Mouse (Mus musculus) embryonic facial prominence, embryonic 11.5 days (tissue): Measurements from ENCODE around the gene Foxa1. TPM values are rescaled to one million over a fixed set of nuclear protein-coding genes. Genes with fewer than 3 reads are reported as not detected.

Source experiments
- ATAC-seq: fragments of 200-750 bp; cut with Nextera tagmentation; replicated peaks from 2 replicates; pipeline ENCODE4 v1.8.0; 2017; ENCODE audit warnings: low read depth; ENCODE audit not compliant: insufficient number of reproducible peaks, low FRiP score, low TSS enrichment
- DNase-seq: peaks from one replicate; pipeline ENCODE4 v3.0.0-alpha.2; 2015; ENCODE audit warnings: low spot score
- H3K27ac ChIP-seq: fragments of 300-500 bp; sonication (generic); replicated peaks from 2 replicates; pipeline ENCODE4 v1.5.1; 2014; ENCODE audit warnings: mild to moderate bottlenecking, low read depth, low read length, control low read depth
- H3K27me3 ChIP-seq: fragments of 300-500 bp; sonication (generic); 2 replicates; pipeline ENCODE4 v1.6.1; 2014; ENCODE audit warnings: mild to moderate bottlenecking, low read length, moderate library complexity, mixed read lengths; ENCODE audit not compliant: control insufficient read depth, insufficient read depth
- H3K36me3 ChIP-seq: fragments of 300-500 bp; sonication (generic); replicated peaks from 2 replicates; pipeline ENCODE4 v1.6.1; 2014; ENCODE audit warnings: low read depth, mild to moderate bottlenecking, low read length, moderate library complexity, mixed read lengths; ENCODE audit not compliant: control insufficient read depth, insufficient read depth
- H3K4me1 ChIP-seq: fragments of 300-500 bp; sonication (generic); 2 replicates; pipeline ENCODE4 v1.6.1; 2014; ENCODE audit warnings: low read length, mixed read lengths; ENCODE audit not compliant: control insufficient read depth, insufficient read depth
- H3K4me2 ChIP-seq: fragments of 300-500 bp; sonication (generic); 2 replicates; pipeline ENCODE4 v1.6.1; 2014; ENCODE audit warnings: low read depth, mild to moderate bottlenecking, control low read depth, low read length, moderate library complexity
- H3K4me3 ChIP-seq: fragments of 300-500 bp; sonication (generic); 2 replicates; pipeline ENCODE4 v1.5.1; 2014; ENCODE audit warnings: low read depth, low read length, control low read depth
- H3K9ac ChIP-seq: fragments of 300-500 bp; sonication (generic); replicated peaks from 2 replicates; pipeline ENCODE4 v1.6.1; 2014; ENCODE audit warnings: mild to moderate bottlenecking, control low read depth, low read length
- H3K9me3 ChIP-seq: fragments of 300-500 bp; sonication (generic); replicated peaks from 2 replicates; pipeline ENCODE4 v1.6.1; 2016; ENCODE audit warnings: mild to moderate bottlenecking, low read length, inconsistent platforms, mixed read lengths; ENCODE audit not compliant: control insufficient read depth
- WGBS: fragments of 180-500 bp; shearing (Covaris S2); extraction: QIAGEN DNeasy Blood & Tissue Kit; methylation state at CpG from one replicate; pipeline ENCODE4 v1.1.7; 2014; 5-methylcytosine and 5-hydroxymethylcytosine counted together
- polyA plus RNA-seq: library from polyadenylated mRNA; unstranded; fragments of >200 nt; fragmentation: Nextera tagmentation; extraction: Ambion mirVana; gene quantifications from 2 replicates; pipeline ENCODE4 v1.2.1, GENCODE M21; 2014

The Foxa1 gene
- polyA plus RNA-seq, 1 experiment from 2014 or later: 1.9 TPM

- ATAC-seq: no peak
- no peak overlapping the region for H3K9ac ChIP-seq
- no peaks in the 10 kb centered on the region for H3K9me3 ChIP-seq
- H3K27ac ChIP-seq: no peak overlapping the region
- no peaks in the 10 kb centered on the region for H3K36me3 ChIP-seq
- no peak for DNase-seq
- H3K27me3 ChIP-seq: peaks cover 77% of the 10 kb centered on the region
- no peak overlapping the region for H3K4me3 ChIP-seq
- H3K4me2 ChIP-seq: no peak overlapping the region
- peaks cover 4% of the 10 kb centered on the region for H3K4me1 ChIP-seq
- 1% methylated on average over 31 of the region's 31 CpGs for WGBS
Measured at GRCm38 (mm10) chr12:57550181-57550808, 3.6 kb upstream of the Foxa1 start.

- ATAC-seq (no peak), DNase-seq (no peak)
- H3K4me2 ChIP-seq: no peak overlapping the region
- no peaks in the 10 kb centered on the region for H3K9me3 ChIP-seq
- WGBS: 2% methylated on average over 15 of the region's 15 CpGs
- H3K4me1 ChIP-seq: peaks cover 4% of the 10 kb centered on the region
- H3K4me3 ChIP-seq: no peak overlapping the region
- H3K36me3 ChIP-seq: no peaks in the 10 kb centered on the region
- H3K27me3 ChIP-seq: peaks cover 81% of the 10 kb centered on the region
- no peak overlapping the region for H3K9ac ChIP-seq
- H3K27ac ChIP-seq: no peak overlapping the region
Measured at GRCm38 (mm10) chr12:57549667-57550160, 3.0 kb upstream of the Foxa1 start.

DNA sequence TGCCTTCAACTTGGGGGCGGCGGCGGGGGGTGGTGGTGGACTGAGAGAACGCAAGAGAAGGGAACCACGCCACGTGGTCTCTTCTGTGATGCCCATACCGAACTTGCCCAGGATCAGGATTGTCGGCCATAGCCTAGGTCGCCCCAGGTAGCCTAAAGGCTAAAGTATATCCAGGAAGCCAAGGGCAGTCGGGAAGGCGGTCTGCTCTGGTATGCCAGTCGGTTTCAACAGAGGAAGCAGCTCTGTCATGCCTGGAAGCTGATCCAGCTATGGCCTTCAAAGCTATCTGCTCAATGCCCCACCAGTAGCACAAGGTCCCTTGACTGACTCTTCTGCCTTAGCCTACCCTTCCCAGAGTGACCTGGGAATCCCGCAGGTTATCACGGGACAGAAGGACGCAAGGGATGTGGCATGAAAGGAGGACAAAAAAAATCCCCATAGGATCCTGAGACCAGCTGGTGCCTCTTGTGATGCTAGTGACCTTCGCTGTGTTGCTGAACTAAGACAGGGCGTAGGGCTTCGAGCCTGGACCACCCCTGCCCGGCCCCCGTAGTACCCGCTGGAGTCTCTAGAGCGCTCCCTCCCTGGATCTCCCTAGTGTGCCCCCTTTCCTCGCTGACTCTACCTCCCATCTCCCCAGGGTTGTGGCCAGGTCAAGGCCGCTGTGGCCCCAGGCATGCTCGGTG, 2.4 kb upstream of the Foxa1 start:
- ATAC-seq (no peak), DNase-seq (no peak)
- no peaks in the 10 kb centered on the region for H3K9me3 ChIP-seq
- H3K9ac ChIP-seq: no peak overlapping the region
- H3K4me3 ChIP-seq: no peak overlapping the region
- no peak overlapping the region for H3K27ac ChIP-seq
- H3K36me3 ChIP-seq: no peaks in the 10 kb centered on the region
- peaks cover 4% of the 10 kb centered on the region for H3K4me1 ChIP-seq
- no peak overlapping the region for H3K4me2 ChIP-seq
- peaks cover 80% of the 10 kb centered on the region for H3K27me3 ChIP-seq
- WGBS: 2% methylated on average over 25 of the region's 25 CpGs

DNA sequence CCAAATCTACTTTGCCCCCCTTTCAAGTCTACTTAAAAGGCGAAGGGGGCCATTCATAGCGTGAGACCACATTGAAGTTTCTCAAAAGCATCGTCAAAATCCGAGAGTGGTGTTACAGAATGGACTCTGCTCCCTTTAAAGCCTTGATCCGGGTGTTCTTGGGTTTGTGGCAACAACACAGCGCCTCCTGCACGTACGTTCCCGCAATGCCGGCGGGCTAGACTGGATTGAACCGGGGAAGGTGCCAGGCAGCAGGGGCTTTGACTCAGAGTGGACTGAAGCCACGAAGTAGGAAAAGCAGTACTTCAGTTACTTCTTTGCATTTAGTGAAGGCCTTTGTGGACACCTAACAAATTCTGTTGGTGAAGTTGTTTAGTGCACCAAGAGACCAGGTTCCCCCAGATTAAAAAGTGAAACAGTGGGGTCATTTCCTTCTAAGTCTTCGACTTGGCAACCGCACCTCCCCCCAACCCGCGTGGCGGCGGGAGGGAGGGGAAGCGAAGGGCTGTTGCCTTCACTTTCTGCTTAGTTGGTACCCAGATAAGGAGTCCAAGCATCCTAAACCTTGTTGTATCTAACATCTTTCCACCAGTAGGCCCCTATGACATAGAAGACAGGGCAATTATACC, 1.8 kb upstream of the Foxa1 start:
- no peaks in the 10 kb centered on the region for H3K36me3 ChIP-seq
- H3K4me3 ChIP-seq: no peak overlapping the region
- no peak overlapping the region for H3K9ac ChIP-seq
- WGBS: 2% methylated on average over 20 of the region's 20 CpGs
- no peaks in the 10 kb centered on the region for H3K9me3 ChIP-seq
- H3K27me3 ChIP-seq: peaks cover 77% of the 10 kb centered on the region
- no peak overlapping the region for H3K4me2 ChIP-seq
- H3K4me1 ChIP-seq: peaks cover 4% of the 10 kb centered on the region
- H3K27ac ChIP-seq: no peak overlapping the region
- ATAC-seq (no peak), DNase-seq (peak; percentile 66)

DNA sequence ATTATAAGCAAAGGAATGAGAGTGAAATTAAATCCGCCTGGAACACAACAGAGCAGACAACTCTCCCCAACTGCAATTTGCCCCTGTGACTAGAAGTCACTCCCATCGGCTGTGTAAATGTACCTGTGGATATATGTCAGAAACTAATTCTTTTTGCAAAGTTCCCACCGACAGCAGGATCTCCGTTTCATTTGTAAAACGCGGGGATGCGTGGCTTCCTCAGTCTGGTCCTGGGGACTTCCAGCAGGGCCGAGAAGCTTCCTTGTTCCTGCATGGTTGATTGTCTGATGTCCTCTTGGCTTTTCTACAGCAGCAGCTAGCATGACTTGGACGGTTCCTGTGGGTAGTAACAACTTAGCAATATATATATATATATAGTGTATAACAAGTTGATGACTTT, 1.2 kb upstream of the Foxa1 start:
- under 1% methylated on average over 9 of the region's 9 CpGs for WGBS
- Histone ChIP-seq H3K9ac (no peak overlapping the region), H3K4me1 (peaks cover 4% of the 10 kb centered on the region), H3K36me3 (no peaks in the 10 kb centered on the region), H3K4me2 (no peak overlapping the region), H3K27me3 (peaks cover 77% of the 10 kb centered on the region), H3K4me3 (no peak overlapping the region), H3K27ac (no peak overlapping the region), H3K9me3 (no peaks in the 10 kb centered on the region)
- ATAC-seq (no peak), DNase-seq (no peak)

DNA sequence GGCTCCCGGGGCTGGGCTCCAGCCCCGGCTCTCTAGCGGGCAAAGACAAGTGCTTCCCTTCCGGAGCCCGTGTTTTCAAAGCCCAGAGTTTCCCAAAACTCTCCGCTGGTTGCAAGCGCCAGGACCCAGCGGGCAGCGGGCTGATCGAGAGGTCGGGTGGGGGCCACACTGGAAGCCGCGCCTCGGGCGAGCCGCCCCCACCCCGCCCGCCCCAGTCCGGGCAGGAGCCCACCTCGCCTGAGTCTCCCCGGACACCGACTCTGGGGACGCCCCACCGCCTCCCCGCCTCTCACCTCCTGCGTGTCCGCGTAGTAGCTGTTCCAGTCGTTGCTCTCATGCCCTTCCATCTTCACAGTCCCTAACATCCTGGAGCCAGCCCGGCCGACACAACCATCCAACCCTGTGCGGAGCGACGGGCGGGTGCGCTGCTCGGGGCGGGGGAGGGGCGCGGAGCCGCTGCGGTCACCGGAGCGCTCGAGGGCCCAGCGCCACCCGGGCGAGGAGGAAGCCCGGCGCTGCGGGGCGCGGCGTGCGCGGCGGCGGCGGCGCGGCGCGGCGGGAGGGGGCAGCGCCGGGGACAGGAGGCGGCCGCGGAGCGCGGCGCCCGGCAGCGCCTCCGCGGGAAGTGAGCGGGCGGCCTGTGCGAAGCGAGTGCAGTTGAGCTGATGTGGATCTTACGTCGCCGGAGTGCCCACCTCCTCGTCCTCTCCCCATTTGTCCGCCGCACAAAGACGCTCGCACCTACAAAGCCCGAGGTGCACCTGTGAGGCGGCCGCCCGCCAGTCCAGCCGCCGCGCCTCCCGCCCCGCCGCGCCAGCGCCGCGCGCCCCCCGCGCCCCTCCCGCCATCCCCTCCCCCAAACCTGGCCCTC, 1.1 kb downstream of the Foxa1 start:
- Histone ChIP-seq H3K9ac (peak overlapping the region; percentile 39; the same call in 1 of the 2 replicates), H3K4me1 (peaks cover 4% of the 10 kb centered on the region)

GRCm38 (mm10) chr12:57544641-57545370, 1.9 kb downstream of the Foxa1 start:
- no peaks in the 10 kb centered on the region for H3K9me3 ChIP-seq
- peaks cover 76% of the 10 kb centered on the region for H3K27me3 ChIP-seq
- peak overlapping the region; percentile 94 for H3K4me2 ChIP-seq
- 2% methylated on average over 31 of the region's 31 CpGs for WGBS
- peak overlapping the region; percentile 40 for H3K4me3 ChIP-seq
- DNase-seq: peak; percentile 92
- H3K36me3 ChIP-seq: no peaks in the 10 kb centered on the region
- no peak overlapping the region for H3K27ac ChIP-seq
- H3K9ac ChIP-seq: no peak overlapping the region
- H3K4me1 ChIP-seq: peaks cover 4% of the 10 kb centered on the region
- no peak for ATAC-seq

More for the DNA sequence above, 1.1 kb downstream of the Foxa1 start:
- Histone ChIP-seq H3K36me3 (no peaks in the 10 kb centered on the region), H3K4me3 (peak overlapping the region; percentile 40), H3K9me3 (no peaks in the 10 kb centered on the region), H3K4me2 (peak overlapping the region; percentile 94), H3K27me3 (peaks cover 83% of the 10 kb centered on the region), H3K27ac (no peak overlapping the region)
- ATAC-seq: peak; percentile 66; the same call in 1 of the 2 replicates
- under 1% methylated on average over 70 of the region's 106 CpGs for WGBS
- DNase-seq: peak; percentile 55
